Mouse (Mus musculus): ENCODE data around the gene Col4a1.
A peak's percentile ranks its signal among the peaks of the same experiment; 100 is the strongest.

The Col4a1 gene

GRCm38 (mm10) chr8:11298531-11299316 is 13.9 kb downstream of the Col4a1 start:
- DNase-seq (ENCODE audit: low read depth), result no peak

DNA sequence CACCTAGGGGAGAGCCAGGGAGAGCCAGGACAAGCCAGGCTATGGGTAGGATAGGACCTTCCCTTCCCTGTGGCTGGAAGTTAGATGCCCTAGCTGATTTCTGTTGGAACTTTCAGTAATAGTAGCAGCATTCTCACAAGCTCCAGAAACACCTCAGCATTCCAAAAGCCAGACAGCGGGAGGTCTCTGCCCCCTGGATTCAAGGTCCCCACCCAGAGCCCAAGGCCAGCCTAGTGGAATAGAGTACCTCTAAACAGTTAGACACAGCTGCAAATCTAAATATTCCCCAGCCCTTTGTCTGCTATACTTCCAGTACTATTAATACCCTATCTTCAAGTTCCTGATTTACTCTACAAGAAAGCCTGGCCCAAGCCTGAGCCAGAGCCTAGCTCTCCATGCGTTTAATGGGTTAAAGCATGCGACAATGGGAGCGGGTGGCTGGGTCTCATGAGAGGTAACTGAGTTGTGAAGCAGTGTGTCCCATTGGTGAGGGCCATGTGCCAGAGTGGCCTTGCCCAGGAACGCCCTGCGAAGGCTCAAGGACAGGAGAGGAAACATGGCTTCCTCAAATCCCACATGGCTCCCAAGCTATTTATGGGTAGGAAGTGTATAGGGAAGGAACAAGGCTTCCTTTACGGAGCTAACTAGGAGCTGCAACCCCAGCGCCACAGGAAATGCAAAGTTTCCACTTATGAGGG is 15.3 kb downstream of the Col4a1 start:
- DNase-seq (ENCODE audit: low read depth), result no peak

- no peak for DNase-seq (ENCODE audit: low read depth)
These were observed 16.2 kb downstream of the Col4a1 start for GRCm38 (mm10) chr8:11296282-11296943.

- no peak for DNase-seq (ENCODE audit: low read depth)
These were observed 20.0 kb downstream of the Col4a1 start for GRCm38 (mm10) chr8:11292611-11293010.

- no peak for DNase-seq (ENCODE audit: low read depth)
These were observed 22.1 kb downstream of the Col4a1 start for GRCm38 (mm10) chr8:11290533-11290932.

- DNase-seq (ENCODE audit: low read depth), result peak; percentile 23
These were observed 24.3 kb downstream of the Col4a1 start for GRCm38 (mm10) chr8:11288286-11288685.

DNA sequence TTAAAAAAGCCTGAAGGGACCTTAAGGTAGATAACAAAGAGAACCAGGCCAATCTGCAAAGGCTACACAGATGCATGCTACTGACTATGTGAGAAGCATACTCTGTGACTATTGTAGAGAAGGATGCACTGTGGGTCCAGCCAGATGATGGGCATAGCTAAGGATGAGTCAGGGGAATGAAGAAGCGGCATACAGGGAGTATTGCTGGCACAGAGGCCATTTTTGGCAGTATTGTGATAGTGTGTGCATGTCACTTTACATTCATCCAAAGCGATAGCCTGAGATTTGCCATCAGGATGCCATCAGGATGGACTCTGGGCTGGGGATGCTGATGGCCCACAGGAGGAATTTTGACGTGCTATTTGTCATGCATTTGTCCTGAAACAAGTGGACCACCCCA is 25.5 kb downstream of the Col4a1 start:
- DNase-seq (ENCODE audit: low read depth), result no peak

DNA sequence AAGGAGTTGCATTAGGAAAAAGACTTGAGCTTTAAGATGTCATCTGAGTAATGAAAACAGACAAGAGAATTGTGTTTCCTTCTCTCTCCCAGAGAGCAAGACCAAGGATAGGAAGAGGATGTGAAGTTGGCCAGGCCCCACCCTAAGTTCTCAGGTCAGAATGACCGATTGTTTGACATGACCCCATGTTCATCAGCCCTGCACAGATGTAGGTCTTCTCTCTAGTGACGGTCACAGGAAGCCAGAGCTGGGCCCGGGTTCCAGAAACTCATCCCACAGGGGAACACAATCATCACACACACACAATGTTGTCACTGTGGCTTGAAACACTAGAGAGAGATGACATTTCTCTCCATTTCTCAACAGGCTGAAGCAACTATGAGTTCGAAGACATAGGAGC is 27.2 kb downstream of the Col4a1 start:
- no peak for DNase-seq (ENCODE audit: low read depth)

DNA sequence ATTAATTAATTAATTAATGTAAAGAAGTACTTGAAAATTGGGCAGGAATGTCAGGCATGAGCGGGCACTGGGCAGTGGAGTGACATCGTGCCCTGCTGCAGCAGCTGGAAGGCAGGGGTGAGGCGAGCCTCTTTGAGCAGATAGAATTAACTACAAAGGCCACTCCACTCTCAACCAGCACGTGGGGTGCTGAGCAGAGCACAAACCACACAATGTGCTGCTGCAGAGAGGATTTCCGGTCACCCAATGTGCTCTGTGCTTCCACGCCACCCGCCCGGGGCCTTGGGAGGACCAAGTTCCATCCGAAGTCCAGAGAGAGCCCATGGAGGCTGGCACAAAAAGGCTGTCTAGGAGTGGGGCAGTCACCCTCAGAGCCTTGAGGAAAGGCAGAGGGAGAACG is 29.4 kb downstream of the Col4a1 start:
- no peak for DNase-seq (ENCODE audit: low read depth)

DNA sequence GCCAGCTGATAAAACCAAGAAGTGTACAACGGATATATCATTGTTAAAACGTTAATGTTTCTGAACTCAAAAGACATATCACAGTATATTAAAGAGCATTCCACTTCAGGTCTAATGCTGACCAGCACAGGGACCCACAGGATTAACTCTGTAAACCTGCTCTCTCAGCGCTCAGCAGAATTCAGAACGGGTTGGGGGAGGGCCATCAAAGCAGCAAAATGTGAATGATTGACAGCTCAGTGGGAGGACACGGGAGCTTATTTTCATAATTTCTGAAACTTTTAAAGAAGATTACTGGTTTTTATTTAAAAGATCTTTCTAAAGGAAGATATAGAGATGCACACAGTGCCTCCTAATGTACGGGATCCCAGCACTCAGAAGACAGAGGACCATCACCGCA is 29.9 kb downstream of the Col4a1 start:
- no peak for DNase-seq (ENCODE audit: low read depth)

DNA sequence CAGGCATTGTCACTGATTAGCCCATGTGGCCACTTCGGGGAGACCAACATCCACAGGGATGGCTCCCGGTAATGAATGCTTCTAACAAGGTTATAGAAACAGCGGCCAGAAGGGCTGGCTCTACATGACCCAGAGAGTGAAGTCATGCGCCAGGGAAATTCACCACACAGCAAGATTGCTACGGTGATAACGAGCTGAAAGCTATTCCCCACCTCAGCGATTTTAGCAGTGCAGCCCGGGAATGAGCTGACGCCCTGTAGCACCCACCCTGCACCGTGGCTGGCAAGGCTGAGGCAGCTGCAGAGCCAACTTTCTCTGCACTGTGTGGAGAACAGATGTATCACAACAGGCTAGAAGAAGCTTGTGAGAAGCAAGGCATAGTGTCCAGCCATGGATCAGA is 30.5 kb downstream of the Col4a1 start:
- no peak for DNase-seq (ENCODE audit: low read depth)

DNA sequence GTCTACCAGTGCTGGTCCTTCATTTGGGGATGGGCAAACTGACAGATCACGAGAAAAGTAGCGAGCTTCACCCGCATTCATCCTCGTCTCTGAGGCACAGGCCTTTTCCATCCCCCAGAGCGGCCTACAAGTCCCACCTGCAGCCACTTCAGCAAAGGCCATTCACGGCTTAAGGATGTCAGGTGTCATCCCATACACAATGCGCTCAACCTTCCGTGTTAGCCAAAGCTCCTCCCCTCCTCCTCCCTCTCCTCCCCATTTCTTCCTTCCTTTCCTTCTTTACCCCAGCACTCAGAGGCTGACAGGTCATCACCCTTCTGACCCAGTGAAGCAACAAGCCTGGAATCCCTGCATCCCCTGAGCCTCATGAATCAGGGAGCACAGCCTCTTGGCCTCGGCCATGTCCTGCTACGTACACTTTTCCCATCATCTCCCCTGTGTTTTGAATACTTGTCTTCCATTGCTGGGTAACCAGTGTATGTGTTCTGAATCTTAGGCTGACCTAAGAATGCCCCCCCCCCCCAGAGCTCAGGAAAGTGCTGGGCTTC is 31.8 kb downstream of the Col4a1 start:
- DNase-seq (ENCODE audit: low read depth), result no peak

DNA sequence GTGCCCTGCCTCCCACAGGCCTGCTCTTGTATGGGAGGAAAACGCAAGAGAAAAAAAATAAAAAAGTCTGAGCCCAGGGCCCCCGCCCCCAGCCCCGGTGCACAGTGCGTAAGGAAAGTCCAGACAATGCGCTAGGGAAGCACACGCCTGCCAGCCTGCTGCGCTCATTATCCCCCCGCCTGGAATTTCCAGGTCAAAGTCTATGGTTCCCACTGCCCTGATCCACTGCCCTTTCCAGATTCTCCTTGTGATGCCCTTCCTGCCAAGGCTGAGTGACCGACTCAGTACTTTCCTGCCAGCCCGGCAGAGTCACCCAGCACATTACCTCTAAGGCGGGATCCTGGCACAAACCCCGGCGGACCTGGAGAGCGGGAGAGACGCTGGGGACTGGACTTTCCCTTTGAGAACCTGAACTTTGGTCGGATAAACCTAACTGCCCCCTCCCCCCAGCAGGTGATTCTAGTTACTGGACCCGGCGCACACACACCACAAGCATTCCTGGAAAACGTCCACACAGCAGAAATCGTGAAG is 33.3 kb downstream of the Col4a1 start:
- DNase-seq (ENCODE audit: low read depth), result no peak

GRCm38 (mm10) chr8:11278101-11278611 is 34.5 kb downstream of the Col4a1 start:
- peak; percentile 59 for DNase-seq (ENCODE audit: low read depth)

DNA sequence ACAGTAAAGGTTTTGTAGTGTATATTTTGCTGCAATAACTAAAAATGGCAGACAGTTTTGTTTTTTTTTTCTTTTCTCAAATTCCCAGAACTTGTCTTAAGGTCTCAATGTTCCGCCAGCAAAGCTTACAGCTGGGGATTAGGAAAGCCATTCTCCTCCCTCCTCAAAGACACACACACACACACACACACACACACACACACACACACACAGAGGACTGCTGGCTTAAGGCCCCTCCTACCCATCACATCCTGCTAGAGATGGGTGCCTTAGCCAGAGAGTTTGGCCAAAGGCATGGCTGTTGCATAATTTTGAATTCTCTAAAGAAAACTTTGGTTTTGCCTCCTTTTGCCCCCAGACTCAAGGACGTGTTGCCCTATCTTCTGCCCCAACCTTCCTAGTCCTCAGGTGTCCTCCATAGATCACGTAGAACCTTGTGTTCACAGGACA is 35.0 kb downstream of the Col4a1 start:
- peak; percentile 54 for DNase-seq (ENCODE audit: low read depth)

- DNase-seq (ENCODE audit: low read depth), result no peak
These were observed 36.3 kb downstream of the Col4a1 start for GRCm38 (mm10) chr8:11276286-11276685.

- no peak for DNase-seq (ENCODE audit: low read depth)
These were observed 38.2 kb downstream of the Col4a1 start for GRCm38 (mm10) chr8:11274415-11274814.

- DNase-seq (ENCODE audit: low read depth), result peak; percentile 95
These were observed 39.0 kb downstream of the Col4a1 start for GRCm38 (mm10) chr8:11273506-11274158.

GRCm38 (mm10) chr8:11272205-11272604 is 40.4 kb downstream of the Col4a1 start:
- DNase-seq (ENCODE audit: low read depth), result no peak

GRCm38 (mm10) chr8:11270826-11271225 is 41.8 kb downstream of the Col4a1 start:
- DNase-seq (ENCODE audit: low read depth), result peak; percentile 44

- DNase-seq (ENCODE audit: low read depth), result peak; percentile 44
These were observed 43.9 kb downstream of the Col4a1 start for GRCm38 (mm10) chr8:11268753-11269152.

DNA sequence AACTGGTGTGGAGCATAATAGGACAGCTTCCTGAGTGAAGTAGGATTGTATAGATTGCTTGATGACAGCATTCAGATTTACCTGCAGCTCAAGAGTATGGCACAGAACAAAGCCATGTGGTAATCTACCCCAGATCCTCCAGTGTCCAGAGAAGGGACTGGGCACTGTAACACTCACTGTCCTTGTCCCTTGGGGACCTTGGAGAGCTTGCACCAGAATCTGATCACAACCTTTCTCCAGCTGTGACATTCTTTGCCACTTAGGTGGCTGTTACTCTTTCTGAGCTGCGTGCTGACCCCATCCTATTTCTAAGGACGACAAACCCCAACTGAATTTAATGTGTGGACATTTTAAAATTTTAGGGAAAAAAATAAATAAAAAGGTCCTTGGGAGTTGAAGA is 46.2 kb downstream of the Col4a1 start:
- no peak for DNase-seq (ENCODE audit: low read depth)

Measured in NIH3T3 (cell line).